Mouse (Mus musculus) embryonic facial prominence, embryonic 11.5 days (tissue): ENCODE data around the gene Dbp. TPM values are rescaled to one million over a fixed set of nuclear protein-coding genes. Genes with fewer than 3 reads are reported as not detected.
"Not testable (repeated sequence)": the region's sequence is repeated elsewhere in the genome, so short reads cannot be mapped to it uniquely, and the experiment has no call there.

Source experiments
- ATAC-seq: fragments of 200-750 bp; cut with Nextera tagmentation; replicated peaks from 2 replicates; pipeline ENCODE4 v1.8.0; 2017; ENCODE audit warnings: low read depth; ENCODE audit not compliant: insufficient number of reproducible peaks, low FRiP score, low TSS enrichment
- DNase-seq: peaks from one replicate; pipeline ENCODE4 v3.0.0-alpha.2; 2015; ENCODE audit warnings: low spot score
- H3K27ac ChIP-seq: fragments of 300-500 bp; sonication (generic); replicated peaks from 2 replicates; pipeline ENCODE4 v1.5.1; 2014; ENCODE audit warnings: mild to moderate bottlenecking, low read depth, low read length, control low read depth
- H3K27me3 ChIP-seq: fragments of 300-500 bp; sonication (generic); 2 replicates; pipeline ENCODE4 v1.6.1; 2014; ENCODE audit warnings: mild to moderate bottlenecking, low read length, moderate library complexity, mixed read lengths; ENCODE audit not compliant: control insufficient read depth, insufficient read depth
- H3K36me3 ChIP-seq: fragments of 300-500 bp; sonication (generic); replicated peaks from 2 replicates; pipeline ENCODE4 v1.6.1; 2014; ENCODE audit warnings: low read depth, mild to moderate bottlenecking, low read length, moderate library complexity, mixed read lengths; ENCODE audit not compliant: control insufficient read depth, insufficient read depth
- H3K4me1 ChIP-seq: fragments of 300-500 bp; sonication (generic); 2 replicates; pipeline ENCODE4 v1.6.1; 2014; ENCODE audit warnings: low read length, mixed read lengths; ENCODE audit not compliant: control insufficient read depth, insufficient read depth
- H3K4me2 ChIP-seq: fragments of 300-500 bp; sonication (generic); 2 replicates; pipeline ENCODE4 v1.6.1; 2014; ENCODE audit warnings: low read depth, mild to moderate bottlenecking, control low read depth, low read length, moderate library complexity
- H3K4me3 ChIP-seq: fragments of 300-500 bp; sonication (generic); 2 replicates; pipeline ENCODE4 v1.5.1; 2014; ENCODE audit warnings: low read depth, low read length, control low read depth
- H3K9ac ChIP-seq: fragments of 300-500 bp; sonication (generic); replicated peaks from 2 replicates; pipeline ENCODE4 v1.6.1; 2014; ENCODE audit warnings: mild to moderate bottlenecking, control low read depth, low read length
- H3K9me3 ChIP-seq: fragments of 300-500 bp; sonication (generic); replicated peaks from 2 replicates; pipeline ENCODE4 v1.6.1; 2016; ENCODE audit warnings: mild to moderate bottlenecking, low read length, inconsistent platforms, mixed read lengths; ENCODE audit not compliant: control insufficient read depth
- WGBS: fragments of 180-500 bp; shearing (Covaris S2); extraction: QIAGEN DNeasy Blood & Tissue Kit; methylation state at CpG from one replicate; pipeline ENCODE4 v1.1.7; 2014; 5-methylcytosine and 5-hydroxymethylcytosine counted together
- polyA plus RNA-seq: library from polyadenylated mRNA; unstranded; fragments of >200 nt; fragmentation: Nextera tagmentation; extraction: Ambion mirVana; gene quantifications from 2 replicates; pipeline ENCODE4 v1.2.1, GENCODE M21; 2014

Gene Dbp
- 4.9 and 5.6 TPM in 2 replicates for polyA plus RNA-seq

DNA sequence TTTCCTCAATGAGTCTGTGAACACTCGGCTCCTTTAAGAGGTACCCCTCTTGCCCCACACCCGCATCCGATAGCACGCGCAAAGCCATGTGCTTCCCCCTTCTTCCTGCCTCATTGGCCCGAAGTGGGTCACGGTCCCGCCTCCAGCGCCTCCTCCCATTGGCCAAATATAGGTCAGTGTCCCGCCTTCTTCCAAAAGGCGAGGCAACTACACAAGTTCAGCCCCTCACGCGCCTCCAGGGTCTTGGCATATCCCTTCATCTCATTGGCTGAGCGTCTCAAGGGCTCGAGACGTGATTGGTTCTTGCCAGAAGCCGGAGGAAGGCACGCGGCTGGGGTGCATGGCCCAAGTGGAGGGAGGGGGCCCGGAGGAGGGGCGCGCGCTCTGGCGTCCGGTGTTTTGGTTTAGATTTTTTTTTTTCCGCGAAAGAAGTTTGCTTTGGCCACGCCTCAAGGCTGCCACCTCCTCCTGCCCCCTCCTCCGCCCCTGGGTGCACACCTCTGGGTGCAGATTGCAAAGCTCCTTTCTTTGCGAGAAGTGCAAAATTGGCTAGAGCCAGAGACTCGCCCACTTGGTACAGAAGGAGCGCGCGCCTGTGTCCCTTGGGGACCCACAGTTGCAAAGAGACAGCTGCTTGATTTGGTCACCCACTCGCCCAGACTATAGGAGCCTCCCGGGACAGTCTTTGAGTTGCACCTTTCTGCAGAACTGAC lies at the start of gene Dbp:
Gene Dbp, plus strand, starts transcription at position 359 of the 713 bp plus-strand sequence.
- under 1% methylated on average over 36 of the region's 36 CpGs for WGBS

DNA sequence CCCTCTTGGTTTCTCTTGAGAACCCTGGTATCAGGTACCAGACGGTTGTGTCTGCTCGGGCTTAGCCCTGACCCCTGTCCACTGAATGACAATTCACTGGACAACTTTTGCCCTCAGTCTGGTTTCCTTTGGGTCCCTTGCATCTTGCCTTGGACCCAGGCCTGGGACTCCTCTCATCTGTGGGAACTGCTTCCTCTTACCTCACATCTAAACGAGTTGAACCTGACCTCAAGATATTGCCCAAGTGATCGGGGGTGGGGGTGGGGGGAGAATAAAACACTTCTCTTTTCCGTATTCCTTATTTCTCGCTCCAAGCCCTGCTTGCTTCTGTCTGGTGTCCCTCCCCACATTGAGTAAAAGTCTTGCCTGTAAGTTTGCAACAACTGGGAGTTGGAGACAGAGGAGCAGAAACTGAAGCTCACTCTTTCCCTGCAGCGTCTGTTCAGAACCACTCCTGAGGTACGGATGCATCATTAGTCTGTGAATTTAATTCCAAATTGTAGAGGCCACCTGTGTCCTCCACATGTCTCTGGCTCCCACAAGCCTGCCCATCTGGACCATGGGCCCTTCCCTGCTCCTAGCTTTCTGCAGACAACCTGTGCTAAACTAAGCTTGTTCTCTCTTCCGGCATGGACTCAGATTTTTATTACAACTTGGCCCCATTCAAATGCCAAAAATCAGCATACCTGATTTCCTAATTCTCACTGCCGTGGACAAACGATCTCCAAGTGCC lies 44.0 kb upstream of the Dbp start:
- H3K36me3 ChIP-seq, result no peaks in the 10 kb centered on the region

More for the DNA sequence above, at the start of gene Dbp:
- peak within 1 kb of the TSS; percentile 54 for H3K9ac ChIP-seq
- no peaks in the 10 kb centered on the region for H3K36me3 ChIP-seq
- peak within 1 kb of the TSS; percentile 56 for H3K4me3 ChIP-seq
- H3K4me1 ChIP-seq, result peaks cover 18% of the 10 kb centered on the region
- peak; percentile 74 for ATAC-seq
- H3K27ac ChIP-seq, result peak within 1 kb of the TSS; percentile 65
- DNase-seq, result peak; percentile 99
- H3K27me3 ChIP-seq, result peaks cover 6% of the 10 kb centered on the region; the same call in 1 of the 2 replicates
- no peaks in the 10 kb centered on the region for H3K9me3 ChIP-seq
- peak within 1 kb of the TSS; percentile 95 for H3K4me2 ChIP-seq

DNA sequence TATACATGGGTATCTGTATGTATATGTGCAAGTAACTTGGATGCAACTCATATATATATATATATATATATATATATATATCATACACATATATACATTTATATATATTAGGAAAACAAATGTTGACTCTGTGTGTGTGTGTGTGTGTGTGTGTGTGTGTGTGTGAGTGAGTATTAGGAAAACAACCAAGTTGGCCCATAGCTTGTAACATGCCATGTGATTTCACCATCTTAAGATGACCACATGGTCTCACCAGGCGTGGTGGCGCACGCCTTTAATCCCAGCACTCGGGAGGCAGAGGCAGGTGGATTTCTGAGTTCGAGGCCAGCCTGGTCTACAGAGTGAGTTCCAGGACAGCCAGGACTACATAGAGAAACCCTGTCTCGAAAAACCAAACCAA lies 43.2 kb upstream of the Dbp start:
- 90% methylated on average over 6 of the region's 6 CpGs for WGBS
- not testable (repeated sequence) for H3K4me1 ChIP-seq, H3K36me3 ChIP-seq

More for the DNA sequence above, 44.0 kb upstream of the Dbp start:
- H3K4me2 ChIP-seq, result no peak overlapping the region
- H3K9ac ChIP-seq, result no peak overlapping the region
- H3K4me3 ChIP-seq, result no peak overlapping the region
- no peak overlapping the region for H3K27ac ChIP-seq
- H3K9me3 ChIP-seq, result no peaks in the 10 kb centered on the region
- DNase-seq, result no peak
- 84% methylated on average over 11 of the region's 11 CpGs for WGBS
- no peaks in the 10 kb centered on the region for H3K27me3 ChIP-seq
- ATAC-seq, result no peak
- no peaks in the 10 kb centered on the region for H3K4me1 ChIP-seq

DNA sequence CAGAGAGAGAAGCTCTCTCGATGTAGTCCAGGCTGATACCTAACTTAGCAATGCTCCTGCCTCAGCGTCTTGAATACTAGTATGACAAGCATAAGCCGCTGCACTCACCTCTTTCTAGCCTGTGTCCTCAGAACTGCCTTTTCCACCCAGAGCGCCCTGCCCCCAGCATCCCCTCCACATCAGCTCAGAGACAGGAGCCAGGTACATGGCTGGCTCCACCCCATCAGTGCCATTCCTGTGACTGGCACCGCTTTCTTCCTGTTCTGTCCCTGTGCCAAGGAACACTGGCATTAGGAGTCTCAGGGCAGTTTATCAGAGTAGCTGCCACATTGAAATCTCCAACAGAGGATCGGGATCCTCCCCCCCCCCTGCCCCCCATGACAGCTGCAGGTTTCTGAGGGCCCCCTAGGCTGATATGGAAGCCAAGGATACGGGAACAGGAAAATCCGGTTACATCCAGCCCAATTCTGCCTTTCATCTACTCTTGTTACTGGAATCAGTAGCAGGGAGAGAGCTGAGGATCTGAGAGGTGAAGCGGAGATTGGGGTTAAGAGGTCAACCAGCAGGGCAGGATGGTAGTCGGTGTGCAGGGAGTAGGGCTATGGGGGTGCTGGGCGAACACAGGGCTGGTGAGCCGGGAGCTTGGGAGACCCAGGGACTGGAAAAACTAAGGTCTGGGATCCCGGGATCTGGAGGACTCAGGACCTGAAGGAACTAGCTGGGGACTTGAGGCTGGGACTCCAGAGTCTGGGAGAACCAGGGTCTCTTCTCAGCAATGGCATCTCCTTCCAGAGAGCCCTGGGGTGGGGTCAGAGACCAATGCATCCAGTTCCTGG lies 39.4 kb upstream of the Dbp start:
- no peak overlapping the region for H3K4me2 ChIP-seq
- no peaks in the 10 kb centered on the region for H3K36me3 ChIP-seq
- no peak overlapping the region for H3K4me3 ChIP-seq
- H3K9ac ChIP-seq, result no peak overlapping the region
- DNase-seq, result peak; percentile 25
- H3K27me3 ChIP-seq, result no peaks in the 10 kb centered on the region
- no peaks in the 10 kb centered on the region for H3K4me1 ChIP-seq
- no peaks in the 10 kb centered on the region for H3K9me3 ChIP-seq
- no peak overlapping the region for H3K27ac ChIP-seq
- 50% methylated on average over 13 of the region's 13 CpGs for WGBS
- ATAC-seq, result no peak

More for the DNA sequence above, 43.2 kb upstream of the Dbp start:
- H3K4me3 ChIP-seq, H3K9me3 ChIP-seq, H3K27me3 ChIP-seq, ATAC-seq, H3K4me2 ChIP-seq, H3K9ac ChIP-seq, DNase-seq, H3K27ac ChIP-seq: not testable (repeated sequence)

DNA sequence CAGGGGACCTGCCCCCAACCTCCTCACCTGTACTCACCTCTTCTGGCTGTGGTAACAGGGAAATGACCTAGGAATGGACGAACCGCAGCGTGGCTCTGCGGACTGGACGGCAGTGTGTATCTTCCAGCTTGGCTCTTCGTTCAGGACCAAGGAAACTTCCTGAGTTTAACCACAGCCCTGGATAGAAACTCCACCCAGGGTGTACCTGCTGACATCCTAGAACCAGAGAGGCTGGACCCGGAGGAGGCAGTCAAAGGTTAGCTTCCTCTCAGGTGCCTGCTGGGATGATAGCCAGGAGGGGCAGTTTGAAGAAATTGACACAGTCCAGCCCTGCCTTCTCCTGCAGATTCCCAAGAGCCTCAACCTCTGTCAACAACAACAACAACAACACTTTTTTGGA lies 38.7 kb upstream of the Dbp start, which contains the start of gene Fut2:
Gene Fut2, minus strand, starts transcription at position 234 of the 400 bp plus-strand sequence.
- no peak within 1 kb of the TSS for H3K9ac ChIP-seq
- no peaks in the 10 kb centered on the region for H3K27me3 ChIP-seq
- H3K4me1 ChIP-seq, result no peaks in the 10 kb centered on the region
- no peaks in the 10 kb centered on the region for H3K9me3 ChIP-seq
- no peaks in the 10 kb centered on the region for H3K36me3 ChIP-seq
- WGBS, result 83% methylated on average over 7 of the region's 7 CpGs
- DNase-seq (no peak), ATAC-seq (no peak)
- no peak within 1 kb of the TSS for H3K4me3 ChIP-seq
- no peak within 1 kb of the TSS for H3K27ac ChIP-seq
- H3K4me2 ChIP-seq, result no peak within 1 kb of the TSS

DNA sequence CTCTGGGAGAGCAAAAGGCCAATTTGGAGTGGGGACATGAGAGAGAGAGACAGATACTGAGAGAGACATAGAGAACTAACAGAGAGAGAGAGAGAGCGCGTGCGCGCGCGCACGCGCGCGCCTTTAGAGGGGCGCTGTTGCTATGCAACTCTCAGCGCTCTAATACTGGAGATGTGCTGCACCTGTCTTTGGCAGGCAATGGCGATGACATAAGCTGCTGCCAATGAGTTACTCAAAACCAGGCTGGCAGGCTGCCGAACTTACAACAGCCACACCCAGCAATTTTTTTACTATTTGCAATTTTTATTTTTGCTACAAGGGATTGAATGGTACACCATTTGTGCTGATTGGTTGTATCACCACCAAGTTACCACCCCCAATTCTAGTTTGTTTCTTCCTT lies 37.1 kb upstream of the Dbp start:
- Histone ChIP-seq H3K4me3 (no peak overlapping the region), H3K9ac (no peak overlapping the region), H3K9me3 (no peaks in the 10 kb centered on the region), H3K36me3 (no peaks in the 10 kb centered on the region), H3K4me1 (no peaks in the 10 kb centered on the region), H3K27ac (no peak overlapping the region), H3K27me3 (no peaks in the 10 kb centered on the region), H3K4me2 (no peak overlapping the region)
- WGBS, result 75% methylated on average over 14 of the region's 14 CpGs
- DNase-seq, result no peak
- ATAC-seq, result no peak

DNA sequence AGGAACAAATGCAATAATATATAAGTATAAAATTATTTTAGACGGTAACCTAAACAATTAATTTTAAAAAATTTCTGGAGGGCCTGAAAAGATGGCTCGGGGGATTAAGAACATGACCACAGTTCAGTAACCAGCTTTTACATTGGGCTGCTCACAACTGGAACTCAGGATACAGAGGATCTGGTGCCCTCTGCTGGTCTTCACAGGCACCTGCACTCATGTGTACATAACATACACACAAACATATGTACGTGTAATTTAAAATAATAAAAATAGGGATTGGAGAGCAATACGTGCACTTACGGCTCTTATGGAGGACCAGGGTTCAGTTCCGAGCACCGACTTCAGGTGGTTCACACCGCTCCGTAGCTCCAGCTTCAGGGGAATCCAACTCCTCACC lies 36.0 kb upstream of the Dbp start:
- no peaks in the 10 kb centered on the region for H3K9me3 ChIP-seq
- no peak overlapping the region for H3K9ac ChIP-seq
- no peaks in the 10 kb centered on the region for H3K36me3 ChIP-seq
- 95% methylated on average over 9 of the region's 9 CpGs for whole genome bisulfite sequencing
- DNase-seq (peak; percentile 14), ATAC-seq (no peak)
- no peak overlapping the region for H3K4me3 ChIP-seq
- no peak overlapping the region for H3K4me2 ChIP-seq
- no peaks in the 10 kb centered on the region for H3K4me1 ChIP-seq
- no peaks in the 10 kb centered on the region for H3K27me3 ChIP-seq
- no peak overlapping the region for H3K27ac ChIP-seq
